Mouse (Mus musculus) mouse embryonic stem cell (cell line): ENCODE data around the gene Slc25a41.

Experiments used
- in situ Hi-C, 2 experiments: fragments of 300-500 bp; cut with MboI; formaldehyde crosslinking; loops; 1 replicate in 1 of 2; 3 replicates in 1 of 2; pipeline ENCODE4 v1.14.3; 2019 to 2020; ENCODE audit warnings: low sequenced_read_pairs in 2 of 2, low pct_unique_long_range_greater_than_20kb in 1 of 2, mixed read lengths in 1 of 2; ENCODE audit not compliant: unreplicated experiment in 1 of 2

The Slc25a41 gene

GRCm38 (mm10) chr17:56999968-57000609, 41.4 kb downstream of the Slc25a41 start, which contains the start of gene Pspn:
Gene Pspn, minus strand, starts transcription at chr17:57000018.
- in situ Hi-C loops, result no loop called here

GRCm38 (mm10) chr17:56999414-56999813, 42.0 kb downstream of the Slc25a41 start:
- in situ Hi-C loops, result no loop called here

- in situ Hi-C loops, result no loop called here
Observed at GRCm38 (mm10) chr17:56997029-56997667, 44.3 kb downstream of the Slc25a41 start, which contains the start of gene Alkbh7. Gene Alkbh7, plus strand, starts transcription at chr17:56997339.

- in situ Hi-C loops, result no loop called here
Observed at GRCm38 (mm10) chr17:56996506-56996905, 44.9 kb downstream of the Slc25a41 start.

GRCm38 (mm10) chr17:56995046-56995445, 46.4 kb downstream of the Slc25a41 start:
- in situ Hi-C loops, result no loop called here

GRCm38 (mm10) chr17:56990966-56991365, 50.5 kb downstream of the Slc25a41 start:
- in situ Hi-C loops, result no loop called here

- in situ Hi-C loops, result no loop called here
Observed at GRCm38 (mm10) chr17:56990115-56990746, 51.2 kb downstream of the Slc25a41 start, which contains the start of gene Clpp. Gene Clpp, plus strand, starts transcription at chr17:56990305.

GRCm38 (mm10) chr17:56989467-56990114, 51.9 kb downstream of the Slc25a41 start:
- in situ Hi-C loops, result no loop called here

GRCm38 (mm10) chr17:56988921-56989430, 52.5 kb downstream of the Slc25a41 start:
- in situ Hi-C loops, result no loop called here

GRCm38 (mm10) chr17:56988441-56988840, 53.0 kb downstream of the Slc25a41 start:
- in situ Hi-C loops, result no loop called here

- in situ Hi-C loops, result no loop called here
Observed at GRCm38 (mm10) chr17:56986105-56986805, 55.2 kb downstream of the Slc25a41 start.

- in situ Hi-C loops, result no loop called here
Observed at GRCm38 (mm10) chr17:56985656-56986055, 55.8 kb downstream of the Slc25a41 start.

- in situ Hi-C loops, result no loop called here
Observed at GRCm38 (mm10) chr17:56984886-56985285, 56.6 kb downstream of the Slc25a41 start.
